Mouse (Mus musculus): ENCODE results near the gene Lix1. TPM values are rescaled to one million over a fixed set of nuclear protein-coding genes. Genes with fewer than 3 reads are reported as not detected.
A peak's percentile ranks its signal among the peaks of the same experiment; 100 is the strongest.

The Lix1 gene
- total RNA-seq (2021): 1 to 10 TPM; 2.9 to 3.5 TPM
- long read RNA-seq, experiment 1, partial matches to known transcripts: 0 of 4 reads
- long read RNA-seq, experiment 1, other reads (novel, unspliced or antisense): 0 of 4 reads
- long read RNA-seq, experiment 2, partial matches to known transcripts: 0 of 4 reads
- long read RNA-seq, experiment 2, other reads (novel, unspliced or antisense): 0 of 4 reads

DNA sequence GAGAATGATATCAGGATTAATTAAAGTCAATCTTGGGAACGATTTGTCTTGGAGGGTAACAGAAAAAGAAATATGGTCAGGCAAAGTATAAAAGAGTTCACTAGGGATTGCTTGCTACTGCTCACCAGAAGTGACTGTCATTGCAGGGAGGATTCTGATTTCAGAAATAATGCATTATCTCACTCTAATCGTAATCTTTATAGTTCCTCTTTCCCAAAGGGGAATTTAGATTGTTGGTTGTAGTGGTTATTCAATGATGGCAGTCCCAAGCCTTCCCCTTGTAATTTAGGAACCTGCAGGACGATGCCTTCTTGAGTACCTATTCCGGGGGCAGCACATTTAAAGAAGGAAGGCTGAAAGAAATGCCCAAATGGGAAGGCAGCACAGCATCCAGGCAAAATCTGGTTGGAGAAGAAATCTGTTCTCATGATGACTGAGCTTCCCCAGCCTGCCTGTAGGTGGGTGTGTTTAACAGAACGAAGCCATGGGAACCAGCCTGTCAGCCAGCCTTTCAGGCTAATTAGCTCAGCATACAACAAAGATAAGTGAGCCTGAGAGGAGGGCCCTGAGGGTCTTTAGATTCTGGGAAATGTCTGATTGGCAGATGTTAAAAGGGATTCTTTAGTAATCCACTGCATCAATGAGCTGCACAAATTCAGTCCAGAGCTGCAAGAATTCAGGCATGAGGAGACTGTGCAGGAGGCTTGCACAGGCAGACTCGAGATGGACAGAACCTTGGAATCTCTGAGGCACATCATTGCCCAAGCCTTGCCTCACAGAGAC lies at the start of gene Lix1:
Gene Lix1 (plus strand): TSS at position 451 of the 783 bp plus-strand sequence.
- DNase-seq: peak; percentile 18

DNA sequence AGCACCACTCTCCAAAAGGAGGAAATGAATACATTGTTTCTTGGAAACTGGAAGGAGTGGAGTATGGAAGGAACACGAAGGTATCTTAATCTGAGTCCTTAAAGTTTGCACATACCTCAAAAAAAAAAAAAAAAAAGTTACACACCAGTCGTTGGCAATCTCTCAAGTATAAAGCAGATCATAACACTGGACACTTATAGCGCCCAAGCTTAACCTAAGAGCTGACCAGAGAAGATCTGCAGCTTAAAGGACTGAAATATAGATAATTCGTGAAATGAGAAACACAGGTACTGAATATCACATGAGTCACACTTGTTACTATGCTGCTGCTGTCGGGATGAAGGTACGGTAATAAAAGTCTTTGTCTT lies 28.9 kb upstream of the Lix1 start:
- DNase-seq: no peak

DNA sequence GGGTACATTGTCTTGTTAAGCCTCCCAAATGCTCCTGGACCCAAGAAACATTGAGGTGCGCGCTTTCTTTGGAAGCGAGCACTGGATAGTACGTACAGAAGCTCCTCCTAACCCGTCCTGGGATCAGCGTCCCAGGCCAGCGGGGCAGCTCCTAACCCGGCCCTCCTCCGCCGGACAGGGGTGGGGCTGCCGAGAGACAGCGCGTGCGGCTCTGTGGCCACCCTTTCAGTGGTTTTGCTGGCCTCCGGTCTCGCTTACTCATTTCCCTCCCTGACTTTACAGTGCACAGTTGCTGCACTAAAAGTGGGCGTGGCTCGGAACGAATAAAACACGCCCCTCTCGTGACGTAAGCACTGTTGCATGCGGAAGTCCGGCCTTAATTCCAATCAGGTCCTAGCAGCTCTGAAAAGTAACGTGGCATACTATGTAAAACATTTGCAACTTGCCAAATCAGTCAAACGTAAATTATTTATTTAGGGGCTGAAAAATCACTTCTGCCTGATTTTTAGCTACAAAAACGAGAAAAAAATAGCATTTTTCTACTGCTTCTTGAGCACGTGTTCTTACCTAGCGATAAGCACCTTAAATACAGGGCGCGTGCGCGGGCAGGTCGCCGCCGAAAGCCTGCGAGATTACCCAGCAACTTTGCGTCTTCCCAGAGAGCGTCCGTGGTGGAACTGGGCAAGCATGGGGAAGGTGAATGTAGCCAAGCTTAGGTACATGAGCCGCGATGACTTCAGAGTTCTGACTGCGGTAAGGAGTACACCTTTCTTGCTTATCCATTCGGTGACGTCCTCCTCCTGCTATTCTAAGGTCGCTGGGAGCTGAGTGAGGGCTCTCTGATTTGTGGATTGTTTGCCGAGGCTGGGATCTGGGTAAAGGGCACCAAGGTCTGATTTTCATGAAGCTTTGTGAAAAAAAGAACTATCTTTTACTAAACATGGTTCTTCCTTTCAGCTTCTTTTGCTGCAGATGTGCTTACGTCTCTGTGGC lies 28.3 kb upstream of the Lix1 start, which contains the start of gene Riok2:
Gene Riok2 (plus strand): TSS at position 392 of the 993 bp plus-strand sequence.
- peak; percentile 92 for DNase-seq

DNA sequence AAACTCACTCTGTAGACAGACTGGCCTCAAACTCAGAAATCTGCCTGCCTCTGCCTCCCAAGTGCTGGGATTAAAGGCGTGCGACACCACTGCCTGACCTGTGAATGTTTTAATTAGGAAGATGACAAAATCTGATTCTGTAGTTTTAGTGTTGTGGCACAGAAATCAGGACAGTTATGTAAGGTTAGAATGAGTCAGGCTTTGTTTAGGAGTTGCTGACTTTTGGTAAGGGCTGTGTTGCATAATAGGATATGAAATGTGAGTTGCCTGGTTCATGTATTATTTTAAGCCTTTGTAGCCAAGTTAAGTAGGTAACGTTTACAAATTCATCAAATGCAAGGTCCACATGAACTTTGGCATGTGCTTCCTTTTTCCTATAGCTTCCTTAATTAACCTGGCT lies 26.9 kb upstream of the Lix1 start:
- DNase-seq: no peak

DNA sequence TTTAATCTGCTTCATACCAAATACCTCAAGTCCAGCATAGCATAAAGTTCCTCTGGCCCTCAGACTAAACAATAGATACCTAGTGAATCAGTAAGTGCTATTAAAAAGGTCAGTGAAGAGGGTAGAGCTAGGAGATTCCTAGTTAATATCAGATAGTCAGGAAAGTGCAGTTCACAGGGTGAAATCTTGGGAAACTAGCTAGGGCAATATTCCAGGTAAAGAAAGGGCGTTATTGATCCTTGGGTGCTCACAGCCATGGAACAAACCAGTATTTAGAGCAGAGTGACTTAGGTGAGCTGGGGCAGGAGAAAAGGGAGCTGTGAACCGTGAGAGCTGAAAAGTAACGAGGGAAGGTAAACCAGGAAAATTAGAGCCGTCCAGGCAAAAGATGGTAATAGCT lies 18.8 kb upstream of the Lix1 start:
- no peak for DNase-seq

DNA sequence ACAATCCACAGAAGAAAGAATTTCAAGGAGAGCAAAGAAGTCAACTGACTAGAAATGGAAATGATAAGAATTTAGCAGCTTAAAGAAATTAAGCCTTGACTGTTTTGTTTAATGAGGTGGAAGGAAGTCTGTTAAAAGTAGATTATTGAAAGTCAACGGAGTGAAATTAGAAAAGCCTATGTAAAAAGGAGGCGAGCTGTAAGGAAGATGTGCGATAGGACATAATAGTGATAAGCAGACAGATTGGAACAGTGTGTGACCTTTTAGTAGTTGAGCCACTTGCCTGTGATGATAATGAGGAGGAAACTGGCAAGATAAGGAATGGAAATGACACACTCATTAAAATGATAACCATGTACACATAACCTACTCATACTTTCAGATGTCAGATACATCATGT lies 18.0 kb upstream of the Lix1 start:
- DNase-seq: no peak

DNA sequence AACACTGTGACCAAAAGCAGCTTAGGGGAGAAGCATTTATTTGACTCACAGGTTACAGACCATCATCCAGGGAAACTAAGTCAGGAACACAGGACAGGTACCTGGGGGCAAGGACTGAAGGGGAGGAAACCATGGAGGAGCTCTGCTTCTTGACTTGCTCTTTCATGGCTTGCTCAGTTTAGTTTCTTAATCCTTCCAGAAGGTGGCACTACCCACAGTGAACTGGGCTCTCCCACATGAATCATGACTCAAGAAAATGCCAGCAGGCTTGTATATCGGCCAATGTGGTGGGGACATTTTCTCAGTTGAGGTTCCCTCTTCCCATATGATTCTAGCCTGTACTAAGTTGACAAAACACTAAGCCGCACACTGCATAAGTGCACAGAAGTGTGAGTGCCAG lies 16.4 kb upstream of the Lix1 start:
- no peak for DNase-seq

DNA sequence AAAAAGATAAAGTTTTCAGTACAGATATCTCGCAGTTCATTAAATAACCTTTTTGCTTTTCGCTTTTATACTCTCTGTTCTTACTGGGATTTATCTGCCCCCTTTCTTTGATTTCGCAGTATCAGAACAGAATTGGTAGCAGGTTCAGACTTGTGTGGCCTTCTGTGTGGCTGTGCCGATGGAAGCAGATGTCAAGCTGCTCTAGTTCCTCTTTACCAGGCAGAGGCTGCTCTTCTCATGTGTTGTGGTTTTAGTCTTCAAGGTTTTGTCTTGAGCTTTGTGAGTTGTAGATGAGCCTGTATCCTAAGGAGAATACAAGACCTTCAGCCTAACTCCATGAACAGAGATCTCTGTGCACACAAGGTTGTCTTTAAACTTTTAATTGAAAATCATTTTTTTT lies 10.6 kb upstream of the Lix1 start:
- no peak for DNase-seq

DNA sequence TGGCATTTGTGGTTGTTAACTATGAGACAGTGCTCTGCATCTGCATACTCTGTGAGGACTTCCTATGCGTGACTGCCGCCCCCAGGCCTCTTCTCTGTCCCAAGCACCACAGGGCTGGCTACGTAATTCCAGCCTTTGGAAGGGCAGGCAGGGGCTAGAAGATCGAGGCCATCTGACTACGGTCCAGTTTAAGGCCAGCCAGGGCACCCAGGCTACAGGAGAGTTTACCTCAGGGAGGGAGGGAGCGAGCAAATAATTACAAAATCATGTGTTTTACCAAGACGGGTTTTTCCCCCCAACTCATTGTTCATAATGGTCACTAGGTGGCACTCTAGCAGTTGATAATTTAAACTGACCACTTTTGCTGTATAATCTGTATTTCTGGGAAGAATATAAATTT lies 9.6 kb upstream of the Lix1 start:
- no peak for DNase-seq

DNA sequence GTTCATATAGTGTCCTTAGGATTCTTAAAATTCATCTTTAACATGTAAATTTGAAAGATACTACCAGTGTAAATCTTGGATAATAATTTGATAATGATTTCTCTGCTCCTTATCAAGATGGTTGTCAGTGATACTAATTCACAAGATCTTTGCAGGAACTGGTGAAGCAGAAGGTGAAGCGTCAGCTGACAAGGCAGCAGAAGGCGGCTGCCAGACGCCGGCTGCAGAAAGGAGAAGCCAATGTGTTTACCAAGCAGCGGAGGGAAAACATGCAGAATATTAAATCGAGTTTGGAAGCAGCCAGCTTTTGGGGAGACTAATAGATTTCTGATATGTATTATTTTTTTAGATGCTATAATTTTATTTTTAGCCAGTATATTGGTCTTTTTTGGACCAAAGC lies 9.2 kb upstream of the Lix1 start:
- DNase-seq: no peak

DNA sequence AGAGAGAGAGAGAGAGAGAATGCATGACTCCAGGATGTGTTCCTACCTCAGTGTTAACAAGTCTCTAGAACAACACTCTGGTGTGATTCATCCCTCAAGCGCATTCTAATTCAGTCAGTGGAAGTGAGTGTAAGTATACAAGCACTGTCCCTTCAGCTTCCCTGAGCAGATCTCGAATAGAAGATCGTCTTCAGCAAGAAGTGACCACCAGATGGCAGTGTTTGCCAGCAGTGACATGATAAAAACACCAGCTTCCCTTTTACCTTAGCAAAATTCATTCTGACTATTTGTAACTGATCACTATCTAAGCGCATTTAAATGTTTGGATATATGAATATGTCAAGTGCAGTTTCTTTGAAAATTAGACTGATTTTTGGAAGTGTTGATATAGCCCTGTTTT lies 8.1 kb upstream of the Lix1 start:
- DNase-seq: peak; percentile 79

DNA sequence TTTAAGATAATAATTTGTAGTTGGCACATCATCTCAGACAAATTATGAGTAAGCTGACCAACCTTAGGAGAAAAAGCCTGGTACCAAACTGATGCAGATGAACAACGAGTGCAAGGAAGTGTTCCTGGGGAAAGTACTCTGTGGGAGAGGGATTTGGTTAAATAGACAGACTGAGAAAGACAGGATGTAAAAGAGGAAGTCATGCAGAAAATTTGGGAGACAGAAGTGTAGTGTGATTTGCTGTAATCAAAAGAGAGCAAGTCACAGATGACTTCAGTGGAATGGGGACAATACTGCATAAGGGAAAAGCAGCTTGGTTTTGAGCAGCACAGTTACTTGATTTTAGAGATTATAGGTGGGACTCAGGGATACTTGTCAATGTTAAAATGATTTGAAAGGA lies 5.6 kb upstream of the Lix1 start:
- no peak for DNase-seq

DNA sequence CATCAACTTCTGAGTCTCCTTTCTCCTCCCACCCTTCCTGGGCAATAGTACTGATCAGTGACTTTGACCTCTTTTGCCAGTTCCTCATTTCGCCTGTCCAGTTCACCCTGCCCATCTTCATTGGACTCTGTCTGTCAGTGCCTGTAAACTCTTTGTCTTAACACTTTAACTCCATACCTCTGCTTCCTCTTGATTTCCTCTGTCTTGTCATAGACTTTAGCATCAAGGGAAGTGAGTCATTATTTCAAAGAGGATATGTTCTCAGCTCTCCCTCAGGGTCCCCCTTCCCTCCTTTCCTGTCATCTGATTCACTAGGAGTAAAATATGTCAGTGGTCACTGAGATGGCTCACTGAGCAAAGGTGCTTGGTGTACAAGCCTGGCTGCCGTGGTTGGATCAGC lies 3.8 kb upstream of the Lix1 start:
- no peak for DNase-seq

DNA sequence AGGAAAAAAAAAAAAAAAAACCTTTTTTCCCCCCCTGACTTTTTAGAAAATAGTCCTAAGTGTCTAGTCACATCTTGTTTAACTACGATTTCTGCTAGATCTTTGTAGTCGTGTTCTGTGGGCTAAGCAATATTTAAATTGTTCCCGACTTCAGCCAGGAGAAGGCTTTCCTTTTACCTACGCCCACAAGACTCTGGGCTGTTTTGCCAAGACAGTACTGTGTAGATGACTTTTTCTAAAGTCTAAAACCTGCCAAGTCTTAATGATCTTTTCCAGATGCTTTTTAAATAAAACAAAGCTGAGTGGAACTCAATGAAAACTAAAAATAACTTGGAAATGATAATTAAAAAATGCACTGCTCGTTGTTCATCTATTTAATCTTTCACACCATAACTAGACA lies 566 bp downstream of the Lix1 start:
- DNase-seq: no peak

DNA sequence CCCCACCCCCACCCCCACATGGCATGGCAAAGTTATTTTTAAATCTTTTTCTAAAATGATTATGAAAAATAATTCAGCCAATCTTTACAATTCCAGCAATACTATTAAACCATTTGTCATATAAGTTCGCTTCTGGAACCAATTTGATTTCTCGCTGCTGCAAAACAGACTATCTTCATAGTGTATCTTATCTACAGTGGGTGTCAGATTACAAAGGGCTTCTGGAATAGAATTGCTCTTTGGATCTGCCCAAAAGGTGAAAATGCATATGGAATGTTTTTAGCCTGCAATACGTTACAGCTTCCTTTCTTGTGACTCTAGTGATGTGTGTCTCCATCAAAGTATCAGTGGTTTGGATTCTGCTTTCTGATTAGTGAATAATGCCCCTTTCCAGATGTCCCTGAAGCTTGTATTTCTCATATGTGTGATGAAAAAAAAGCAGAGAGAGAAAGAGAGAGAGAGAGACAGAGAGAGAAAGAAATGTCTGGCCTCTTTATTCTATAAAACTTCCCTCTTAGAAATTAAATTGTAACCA lies 1.2 kb downstream of the Lix1 start:
- DNase-seq: no peak

DNA sequence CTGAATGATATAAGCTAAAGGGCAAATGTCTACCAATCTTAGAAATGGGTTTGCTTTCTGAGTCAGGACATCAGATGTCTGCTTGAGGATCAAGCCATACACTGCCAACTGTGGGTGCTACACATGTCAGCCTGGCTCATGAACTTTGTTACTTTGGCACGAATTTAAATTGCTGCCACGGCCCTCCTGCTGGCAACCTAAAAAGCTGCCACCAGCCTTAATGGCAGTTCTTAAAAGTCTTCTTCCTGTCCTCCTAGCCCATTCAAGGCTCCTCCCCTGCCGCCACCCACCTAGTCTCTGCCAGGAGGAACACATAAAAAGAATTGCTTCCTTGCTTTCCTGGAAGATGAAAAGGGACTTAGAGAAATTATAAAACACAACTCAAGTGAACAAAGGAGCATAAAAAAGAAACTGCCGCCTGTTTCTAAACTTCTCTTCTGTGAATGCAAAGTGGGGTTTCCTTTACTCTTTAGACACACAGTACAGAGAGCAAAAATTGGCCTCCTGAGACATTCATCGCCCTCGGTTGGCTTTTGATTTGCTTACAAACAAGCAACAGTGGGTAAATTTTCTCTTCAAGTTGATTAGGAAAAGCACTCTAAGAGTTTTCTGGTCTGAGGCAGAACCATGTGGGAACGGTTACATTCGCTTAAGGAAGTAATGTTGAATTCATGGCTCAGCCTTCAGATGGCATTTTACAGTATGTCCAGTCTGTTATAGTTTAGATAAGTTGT lies 2.5 kb downstream of the Lix1 start:
- no peak for DNase-seq

DNA sequence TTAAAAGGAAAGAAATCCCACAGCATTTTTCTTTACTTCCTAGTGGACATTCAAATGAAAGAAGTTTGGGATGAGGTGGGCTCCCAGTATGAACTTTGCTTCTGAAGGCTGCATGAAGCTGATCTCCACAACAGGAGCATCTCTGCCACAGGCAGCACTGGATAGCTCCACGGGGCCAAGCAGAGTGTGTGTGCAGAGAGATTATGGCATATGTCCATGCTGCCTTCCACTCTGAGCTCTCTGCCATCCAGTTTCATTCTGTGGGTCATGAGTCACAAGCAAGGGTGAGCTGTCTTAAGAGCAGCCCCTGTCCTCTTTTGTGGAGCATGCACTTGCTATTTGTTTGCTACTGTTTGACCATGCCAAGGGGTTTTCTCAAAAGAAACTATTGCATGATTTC lies 3.1 kb downstream of the Lix1 start:
- DNase-seq: no peak

DNA sequence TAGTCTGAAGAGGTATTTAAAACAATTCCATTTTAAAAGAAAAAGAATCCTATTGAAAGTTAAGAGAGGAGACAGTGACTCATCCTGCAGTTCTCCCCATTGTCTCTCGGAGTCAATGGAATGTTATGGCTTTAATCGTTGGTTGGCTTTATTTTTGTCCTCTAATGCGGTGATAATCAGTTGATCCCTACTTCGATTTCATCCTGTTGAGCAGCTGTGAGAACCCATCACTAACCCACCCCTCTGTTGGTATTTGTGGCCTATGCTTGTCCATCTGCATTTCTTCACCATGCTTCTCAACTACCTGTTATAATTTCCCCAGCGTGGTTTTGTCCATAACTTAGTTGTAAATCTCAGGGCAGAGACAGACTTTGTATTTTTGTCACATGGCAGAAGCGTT lies 5.7 kb downstream of the Lix1 start:
- no peak for DNase-seq

DNA sequence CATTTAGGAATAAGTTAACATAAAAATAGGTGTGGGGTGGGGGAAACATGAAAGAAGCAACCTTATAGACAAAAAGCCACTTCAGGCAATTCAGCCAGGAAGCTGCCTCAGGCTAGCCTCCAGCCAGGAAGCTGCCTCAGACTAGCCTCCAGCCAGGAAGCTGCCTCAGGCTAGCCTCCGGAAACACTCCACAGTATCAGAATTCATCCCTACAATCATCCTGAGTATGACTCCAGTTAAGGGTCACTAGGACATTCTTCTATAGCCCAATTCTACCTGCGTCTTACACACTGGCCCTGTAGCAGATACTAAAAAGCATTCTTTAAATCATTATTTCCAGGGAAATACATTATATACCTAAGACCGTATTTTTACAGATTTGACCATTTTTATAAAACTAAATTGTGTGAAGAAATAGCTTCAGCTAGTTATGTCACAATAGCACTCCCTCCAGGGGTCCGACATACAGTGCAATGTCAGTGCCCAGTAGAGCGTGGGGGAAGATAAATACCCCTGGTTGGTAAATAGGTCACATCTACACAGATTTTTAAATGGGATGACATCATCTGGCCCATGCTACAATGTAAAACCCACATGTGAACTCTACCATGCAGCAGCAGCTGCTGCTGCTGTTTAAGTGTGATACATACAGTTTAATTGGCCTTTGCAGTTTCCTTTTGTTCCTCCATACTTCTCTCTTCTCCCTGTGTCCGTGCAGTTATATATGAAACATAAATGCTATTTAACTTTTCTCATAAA lies 6.4 kb downstream of the Lix1 start:
- no peak for DNase-seq

DNA sequence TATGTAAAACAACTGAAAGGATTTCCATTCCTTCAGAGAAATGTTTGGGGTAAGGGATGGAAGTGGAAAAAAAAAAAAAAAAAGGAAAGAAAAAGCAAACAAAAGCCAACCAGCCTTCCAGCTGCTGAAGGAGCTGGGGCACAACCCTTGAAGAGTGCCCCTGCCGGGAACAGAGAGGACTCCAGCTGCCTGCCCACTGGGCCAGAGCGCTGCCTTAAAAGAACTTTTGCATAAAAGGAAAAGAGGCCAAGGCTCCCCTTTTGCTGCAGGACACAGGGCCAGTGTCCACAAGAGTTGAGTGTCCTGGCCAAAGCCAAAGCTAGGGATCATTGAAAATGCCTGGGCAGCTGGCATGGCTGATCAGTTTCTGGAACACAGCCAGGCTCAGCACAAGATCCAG lies 7.1 kb downstream of the Lix1 start:
- no peak for DNase-seq

DNA sequence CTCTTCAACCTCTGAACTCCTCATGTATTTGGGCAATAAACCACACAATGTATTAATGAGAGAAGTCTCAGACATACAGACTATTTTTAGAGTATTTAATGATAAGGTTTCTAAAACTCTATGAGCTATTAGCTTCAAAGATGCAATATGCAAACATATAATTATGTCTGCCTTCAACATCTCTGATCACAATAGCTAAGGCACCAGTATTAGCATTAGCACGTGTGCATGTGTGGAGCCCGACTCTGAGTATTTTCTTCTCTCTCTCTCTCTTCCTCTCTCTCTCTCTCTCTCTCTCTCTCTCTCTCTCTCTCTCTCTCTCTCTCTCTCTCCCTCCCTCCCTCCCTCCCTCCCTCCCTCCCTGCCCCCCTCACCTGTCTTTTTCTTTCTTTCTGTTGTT lies 9.0 kb downstream of the Lix1 start:
- DNase-seq: no peak
